8 mouse cellular contexts compared by ENCODE assay signal in the genomic region with DNA sequence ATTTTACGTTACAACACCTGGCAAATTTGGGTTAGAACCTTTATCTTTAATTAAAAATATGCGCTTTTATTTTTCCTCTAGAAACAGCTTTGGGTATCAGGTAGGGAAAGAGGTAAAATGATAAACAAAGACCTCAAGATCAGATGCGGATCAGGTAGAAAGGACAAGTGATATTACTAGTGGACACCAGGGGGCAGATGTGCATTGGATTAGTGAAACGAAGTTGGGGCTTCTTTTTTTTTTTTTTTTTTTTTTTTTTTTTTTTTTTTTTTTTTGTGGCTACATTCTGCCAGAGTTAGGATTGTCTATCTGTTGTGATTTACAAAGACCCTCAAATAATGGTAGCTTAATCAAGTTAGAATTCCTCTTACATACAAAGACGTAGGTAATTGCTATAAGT.
A peak's percentile ranks its signal among the peaks of the same experiment; 100 is the strongest.
DNase-seq lines count a peak whose midpoint lies in the region; ATAC-seq lines count a peak whose summit lies in the region.

No protein-coding gene starts in this region.

- intact Hi-C loops in left cerebral cortex, postnatal 4 days (cut with DNase I), result loop anchor here (10.0 kb wide), 1 partner anchor 124 kb away; no protein-coding TSS in a partner anchor

- no peaks in the 10 kb centered on the region for H3K4me1 ChIP-seq in midbrain, embryonic 14.5 days (ENCODE audit: control insufficient read depth, insufficient read depth, low read length)
- H3K4me1 ChIP-seq in midbrain, embryonic 10.5 days, result no peaks in the 10 kb centered on the region
- no peaks in the 10 kb centered on the region for H3K4me1 ChIP-seq in midbrain, embryonic 15.5 days

- H3K4me2 ChIP-seq in midbrain, embryonic 14.5 days (ENCODE audit: low read length), result no peak overlapping the region
- H3K4me2 ChIP-seq in midbrain, embryonic 15.5 days, result no peak overlapping the region

- ATAC-seq in midbrain, embryonic 14.5 days (ENCODE audit: low FRiP score, low TSS enrichment), result no peak
- ATAC-seq in inflammation-experienced regulatory T-cells, adult 6 months, result no peak
- ATAC-seq in midbrain, embryonic 15.5 days (replicated peaks), result no peak

- no peak overlapping the region for H3K4me3 ChIP-seq in midbrain, embryonic 14.5 days (replicated peaks; ENCODE audit: low read depth, low read length)
- H3K4me3 ChIP-seq in midbrain, embryonic 10.5 days, result no peak overlapping the region
- no peak overlapping the region for H3K4me3 ChIP-seq in midbrain, embryonic 15.5 days

- WGBS in midbrain, embryonic 14.5 days, result 42% methylated on average over 5 of the region's 5 CpGs
- WGBS in midbrain, embryonic 10.5 days, result 38% methylated on average over 5 of the region's 5 CpGs
- 42% methylated on average over 5 of the region's 5 CpGs for WGBS in midbrain, embryonic 15.5 days

- no peak overlapping the region for H3K9ac ChIP-seq in midbrain, embryonic 14.5 days (replicated peaks; ENCODE audit: low read length)
- no peak overlapping the region for H3K9ac ChIP-seq in midbrain, embryonic 15.5 days

- H3K27me3 ChIP-seq in midbrain, embryonic 14.5 days (ENCODE audit: control insufficient read depth, insufficient read depth, low read length), result no peaks in the 10 kb centered on the region
- H3K27me3 ChIP-seq in midbrain, embryonic 10.5 days (ENCODE audit: low read depth, poor library complexity, severe bottlenecking), result no peaks in the 10 kb centered on the region
- no peaks in the 10 kb centered on the region for H3K27me3 ChIP-seq in midbrain, embryonic 15.5 days (replicated peaks)

- no peaks in the 10 kb centered on the region for H3K36me3 ChIP-seq in midbrain, embryonic 14.5 days (ENCODE audit: control insufficient read depth, insufficient read depth, low read length)
- H3K36me3 ChIP-seq in midbrain, embryonic 10.5 days, result no peaks in the 10 kb centered on the region
- no peaks in the 10 kb centered on the region for H3K36me3 ChIP-seq in midbrain, embryonic 15.5 days (replicated peaks)

- no peak overlapping the region for H3K27ac ChIP-seq in midbrain, embryonic 14.5 days (replicated peaks; ENCODE audit: low read depth, low read length)
- H3K27ac ChIP-seq in midbrain, embryonic 10.5 days (replicated peaks), result no peak overlapping the region
- H3K27ac ChIP-seq in midbrain, embryonic 15.5 days, result no peak overlapping the region

- peak; percentile 13 for DNase-seq in gastrocnemius, postnatal 10 days
- DNase-seq in gastrocnemius, postnatal 25 days, result no peak
- peak; percentile 86 for DNase-seq in midbrain, embryonic 14.5 days
- no peak for DNase-seq in midbrain, embryonic 10.5 days (ENCODE audit: low spot score)
- DNase-seq in adipocyte (ENCODE audit: low spot score), result peak; percentile 53
- DNase-seq in left cerebral cortex, postnatal 4 days, result peak; percentile 35

- no peaks in the 10 kb centered on the region for H3K9me3 ChIP-seq in midbrain, embryonic 14.5 days (ENCODE audit: control insufficient read depth, low read length)
- no peaks in the 10 kb centered on the region for H3K9me3 ChIP-seq in midbrain, embryonic 10.5 days (replicated peaks)
- no peaks in the 10 kb centered on the region for H3K9me3 ChIP-seq in midbrain, embryonic 15.5 days

Comparison
In these comparisons a context has a peak if more than half of its experiments do, and no peak if none do; other contexts are left out.
1. DNase-seq: peak in gastrocnemius, postnatal 10 days (single experiment), midbrain, embryonic 14.5 days (single experiment), adipocyte (single experiment) and left cerebral cortex, postnatal 4 days (single experiment); none in gastrocnemius, postnatal 25 days (single experiment) and midbrain, embryonic 10.5 days (single experiment).